Mouse (Mus musculus) testis, adult 2 months (tissue): ENCODE measurements around the gene Utp4. TPM values are rescaled to one million over a fixed set of nuclear protein-coding genes. Genes with fewer than 3 reads are reported as not detected.
"Not testable (repeated sequence)": the region's sequence is repeated elsewhere in the genome, so short reads cannot be mapped to it uniquely, and the experiment has no call there.

Experiments
- H3K27ac ChIP-seq: fragments of 200-500 bp; 2 replicates; pipeline ENCODE4 v1.5.1; 2012; ENCODE audit warnings: low read depth, low read length; ENCODE audit not compliant: control insufficient read depth, insufficient read depth
- H3K27me3 ChIP-seq: fragments of 200-500 bp; 2 replicates; pipeline ENCODE4 v1.6.1; 2012; ENCODE audit warnings: mild to moderate bottlenecking, low read length, moderate library complexity; ENCODE audit not compliant: control insufficient read depth, insufficient read depth
- H3K36me3 ChIP-seq: fragments of 200-500 bp; 2 replicates; pipeline ENCODE4 v1.6.1; 2012; ENCODE audit warnings: mild to moderate bottlenecking, low read length; ENCODE audit not compliant: control insufficient read depth, insufficient read depth
- H3K4me1 ChIP-seq: fragments of 200-500 bp; 2 replicates; pipeline ENCODE4 v1.6.1; 2012; ENCODE audit warnings: low read length; ENCODE audit not compliant: control insufficient read depth, insufficient read depth
- H3K4me3 ChIP-seq: fragments of 200-500 bp; 2 replicates; pipeline ENCODE4 v1.5.1; 2012; ENCODE audit warnings: low read depth, mild to moderate bottlenecking, low read length, moderate library complexity, mixed read lengths; ENCODE audit not compliant: control insufficient read depth
- CTCF ChIP-seq: fragments of 200-500 bp; IDR thresholded peaks from 2 replicates; pipeline ENCODE4 v1.5.1; 2012; ENCODE audit warnings: low read depth, mild to moderate bottlenecking, inconsistent platforms, low read length, moderate library complexity; ENCODE audit not compliant: control insufficient read depth, insufficient read depth, insufficient replicate concordance
- POLR2A ChIP-seq: fragments of 200-500 bp; IDR thresholded peaks from 2 replicates; pipeline ENCODE4 v1.6.1; 2012; ENCODE audit warnings: low read depth, mild to moderate bottlenecking, inconsistent platforms, low read length, moderate library complexity; ENCODE audit not compliant: control insufficient read depth
- polyA plus RNA-seq: library from polyadenylated mRNA; depleted of rRNA; stranded (reverse); fragments of >200 nt; gene quantifications from 2 replicates; pipeline ENCODE4 v1.2.3, GENCODE M21; 2012

The Utp4 gene
- polyA plus RNA-seq, 1 experiment: 27.4 TPM

DNA sequence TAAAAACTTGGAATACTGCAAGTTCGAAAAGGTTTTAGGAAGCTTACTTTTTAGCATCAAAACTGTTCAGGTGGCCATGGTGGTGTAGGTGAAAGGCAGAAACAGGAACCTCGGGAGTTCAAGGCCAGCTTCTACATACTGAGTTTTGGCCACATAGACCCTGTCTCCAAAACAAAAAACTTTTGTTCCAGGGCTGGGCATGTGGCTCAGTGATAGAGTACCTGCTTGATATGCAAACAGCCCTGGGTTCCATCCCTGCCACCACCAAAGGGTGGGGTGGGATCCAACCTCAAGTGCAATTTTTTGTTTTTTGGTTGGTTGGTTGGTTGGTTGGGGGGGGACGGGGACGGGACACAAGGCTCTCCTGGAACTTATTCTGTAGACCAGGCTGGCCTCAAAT lies 32.0 kb downstream of the Utp4 start:
- no peak overlapping the region for H3K27ac ChIP-seq
- no peaks in the 10 kb centered on the region for H3K27me3 ChIP-seq
- no peaks in the 10 kb centered on the region; the same call in 1 of the 2 replicates for H3K36me3 ChIP-seq
- H3K4me1 ChIP-seq: no peaks in the 10 kb centered on the region; the same call in 1 of the 2 replicates
- no peak overlapping the region for H3K4me3 ChIP-seq
- no peak for TF ChIP-seq POLR2A
- TF ChIP-seq CTCF: no peak

DNA sequence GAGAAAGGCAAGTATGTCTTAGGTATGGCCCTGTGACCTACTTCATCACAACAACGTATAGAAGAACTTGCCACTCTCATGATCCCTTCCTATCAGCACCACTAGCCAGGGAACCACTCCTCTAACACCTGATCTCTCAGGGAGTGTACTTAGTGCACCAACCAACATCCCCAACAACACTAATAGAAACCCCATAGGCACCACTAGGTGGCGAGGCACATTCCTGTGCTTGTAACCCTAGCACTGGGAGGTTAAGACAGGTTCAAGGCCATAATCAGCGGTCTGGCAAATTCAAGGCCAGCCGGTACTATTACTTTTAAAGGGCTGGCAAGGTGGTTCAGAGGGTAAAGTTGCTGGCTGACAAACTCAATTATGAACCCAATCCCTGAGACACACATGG lies 33.8 kb downstream of the Utp4 start:
- no peak for TF ChIP-seq CTCF
- no peak for TF ChIP-seq POLR2A
- no peak overlapping the region for H3K4me3 ChIP-seq
- no peaks in the 10 kb centered on the region for H3K27me3 ChIP-seq
- no peaks in the 10 kb centered on the region; the same call in 1 of the 2 replicates for H3K36me3 ChIP-seq
- no peak overlapping the region for H3K27ac ChIP-seq
- peaks cover 2% of the 10 kb centered on the region; the same call in 1 of the 2 replicates for H3K4me1 ChIP-seq

DNA sequence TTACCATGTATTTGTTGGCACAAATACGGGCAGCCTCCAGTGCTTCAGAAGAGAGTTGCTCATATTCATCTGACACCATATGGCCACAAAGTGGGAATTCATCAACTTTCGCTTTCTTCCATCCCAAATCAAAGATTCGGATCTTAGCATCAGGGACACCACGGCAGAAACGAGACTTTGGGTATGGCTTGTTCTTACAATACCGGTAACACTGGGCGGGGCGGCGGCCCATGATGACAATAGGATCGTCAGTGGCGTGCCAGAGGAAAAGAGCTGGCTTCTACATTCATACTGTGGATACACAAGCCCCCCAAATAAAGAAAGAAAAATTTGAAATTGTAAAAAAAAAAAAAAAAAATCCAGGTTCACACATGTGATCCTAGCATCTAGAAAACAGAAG lies 34.7 kb downstream of the Utp4 start:
- not testable (repeated sequence) for H3K27me3 ChIP-seq, H3K4me3 ChIP-seq, H3K4me1 ChIP-seq, H3K36me3 ChIP-seq, H3K27ac ChIP-seq

DNA sequence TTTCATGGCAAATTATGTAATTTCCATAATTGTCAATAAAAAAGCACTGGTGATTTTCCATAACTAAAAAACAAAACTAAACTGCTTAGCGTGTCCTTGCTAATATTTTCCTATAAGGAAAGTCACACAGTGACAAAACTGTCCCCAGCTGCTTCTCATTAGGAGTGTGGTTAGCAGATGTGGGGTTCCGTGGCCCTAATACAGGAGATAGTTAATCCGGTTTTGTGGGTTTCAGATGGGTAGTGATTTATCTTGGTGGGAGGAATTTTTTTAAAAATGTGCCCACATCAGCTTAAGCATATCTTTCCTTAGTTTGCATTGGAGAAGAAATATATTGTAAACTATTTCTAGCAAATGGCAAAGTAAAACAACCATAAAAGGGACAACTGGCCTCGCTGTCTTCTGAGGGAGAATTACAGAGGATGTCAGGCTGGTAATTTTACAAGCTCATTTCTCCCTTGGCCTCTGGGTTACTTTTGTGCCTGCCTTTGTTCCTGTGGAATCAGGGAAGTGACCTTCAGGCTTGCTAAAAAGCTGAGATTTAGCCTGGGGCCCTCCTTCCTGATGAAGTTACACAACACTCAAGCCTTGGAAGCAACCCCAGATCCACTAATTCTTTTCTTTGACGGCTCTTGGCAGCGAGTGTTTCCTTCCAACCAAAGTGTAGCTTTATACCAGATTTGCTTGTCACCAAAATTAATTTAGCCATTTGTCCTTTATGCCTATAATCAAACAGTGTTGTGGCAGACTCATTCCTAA lies 35.9 kb downstream of the Utp4 start:
- Histone ChIP-seq H3K36me3 (no peaks in the 10 kb centered on the region), H3K4me3 (no peak overlapping the region), H3K4me1 (peaks cover 12% of the 10 kb centered on the region), H3K27ac (peak overlapping the region; percentile 53; the same call in 1 of the 2 replicates), H3K27me3 (no peaks in the 10 kb centered on the region)
- TF ChIP-seq CTCF (no peak), POLR2A (no peak)

DNA sequence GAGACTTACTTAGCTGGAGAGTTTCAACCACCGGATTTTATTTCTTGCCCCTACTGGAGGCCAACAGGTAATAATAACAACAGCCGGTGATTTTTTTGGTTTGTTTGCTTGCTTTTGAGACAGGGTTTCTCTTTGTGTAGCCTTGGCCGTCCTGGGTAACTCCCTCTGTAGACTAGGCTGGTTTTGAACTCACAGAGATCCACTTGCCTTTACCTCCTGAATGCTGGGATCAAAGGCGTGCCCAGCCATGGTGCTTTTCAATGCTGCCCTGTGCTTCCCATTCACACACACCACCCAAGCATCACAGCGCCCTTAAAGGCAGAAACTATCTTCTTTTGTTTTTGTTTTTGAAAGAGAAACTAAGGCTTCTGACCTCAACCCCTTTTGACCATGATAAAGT lies 36.5 kb downstream of the Utp4 start:
- TF ChIP-seq CTCF: no peak
- TF ChIP-seq POLR2A: no peak
- no peaks in the 10 kb centered on the region for H3K27me3 ChIP-seq
- no peaks in the 10 kb centered on the region for H3K36me3 ChIP-seq
- no peak overlapping the region for H3K4me3 ChIP-seq
- peak overlapping the region; percentile 65 for H3K27ac ChIP-seq
- peaks cover 14% of the 10 kb centered on the region for H3K4me1 ChIP-seq

DNA sequence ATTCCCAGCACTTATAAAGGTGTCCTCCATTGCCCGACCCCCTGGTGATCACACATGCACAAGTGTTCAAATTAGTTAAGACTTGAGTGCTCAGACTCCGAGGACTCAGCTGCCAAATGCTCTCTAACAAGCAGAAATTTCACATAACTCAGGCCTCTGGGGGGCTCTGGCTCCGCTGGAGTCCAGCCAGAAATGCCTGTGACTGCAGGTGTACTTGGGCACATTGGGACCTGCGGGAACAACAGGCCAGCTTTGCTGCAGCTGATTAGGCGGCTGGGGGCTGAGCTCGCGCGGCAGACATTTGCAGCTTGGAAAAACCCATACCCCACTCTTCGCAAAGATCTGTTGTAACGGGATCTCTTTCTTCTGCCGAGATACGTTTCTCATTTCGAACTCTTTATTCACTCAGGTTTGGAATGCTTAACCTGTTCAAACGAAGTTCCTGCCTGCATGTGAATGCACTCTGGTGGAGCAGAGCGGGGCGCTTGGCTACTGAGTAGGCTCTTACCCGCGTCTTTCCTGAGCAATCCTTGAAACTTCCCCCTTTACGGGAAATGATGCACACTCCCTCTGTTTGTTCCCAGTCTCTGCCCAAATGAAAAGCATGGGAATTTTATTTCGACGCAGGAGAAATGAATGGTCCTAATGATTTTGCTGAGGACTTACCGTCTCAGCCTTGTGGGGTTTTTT lies 39.1 kb downstream of the Utp4 start:
- peaks cover 14% of the 10 kb centered on the region for H3K4me1 ChIP-seq
- TF ChIP-seq POLR2A (no peak), CTCF (no peak)
- H3K27ac ChIP-seq: peak overlapping the region; percentile 48
- H3K27me3 ChIP-seq: no peaks in the 10 kb centered on the region
- peak overlapping the region; percentile 41 for H3K4me3 ChIP-seq
- no peaks in the 10 kb centered on the region for H3K36me3 ChIP-seq

DNA sequence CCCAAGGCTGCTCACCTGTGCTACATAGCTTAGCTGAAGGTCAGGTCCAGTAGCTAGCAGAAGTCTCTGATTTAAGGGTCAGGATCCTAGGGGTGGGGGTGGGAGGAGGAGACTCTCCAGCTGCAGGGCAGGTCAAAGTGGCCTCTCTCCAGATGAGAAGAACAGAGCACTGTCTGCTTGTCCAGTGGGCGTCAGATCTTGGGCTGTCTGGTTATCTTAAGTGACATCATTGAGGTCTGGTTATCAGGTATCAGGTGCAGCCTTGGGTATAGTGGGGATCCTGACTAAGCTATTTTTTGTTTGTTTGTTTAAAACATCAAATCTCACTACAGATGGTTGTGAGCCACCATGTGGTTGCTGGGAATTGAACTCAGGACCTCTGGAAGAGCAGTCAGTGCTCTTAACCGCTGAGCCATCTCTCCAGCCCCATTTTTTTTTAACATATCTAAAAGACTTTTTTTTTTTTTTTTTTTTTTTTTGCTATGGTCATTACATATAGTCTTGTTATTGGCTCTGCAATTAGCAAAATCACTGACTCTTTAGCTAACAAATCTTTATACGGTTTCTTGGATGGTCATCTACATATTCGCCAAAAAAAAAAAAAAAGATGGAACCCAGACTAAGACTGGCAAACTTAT lies 40.2 kb downstream of the Utp4 start:
- Histone ChIP-seq H3K4me1 (peaks cover 19% of the 10 kb centered on the region), H3K4me3 (no peak overlapping the region), H3K27ac (no peak overlapping the region), H3K36me3 (no peaks in the 10 kb centered on the region), H3K27me3 (no peaks in the 10 kb centered on the region)
- no peak for TF ChIP-seq CTCF
- TF ChIP-seq POLR2A: no peak
